Mouse (Mus musculus) E14TG2a.4 (cell line): ENCODE measurements around the gene Tmprss6.

Experiments used
- CTCF ChIP-seq: conservative IDR thresholded peaks from 2 replicates; pipeline ENCODE4 v1.5.1; 2014; ENCODE audit warnings: low read length
- POU5F1 ChIP-seq: IDR thresholded peaks from 2 replicates; pipeline ENCODE4 v1.6.1; 2014; ENCODE audit warnings: low read length, borderline replicate concordance

DNA sequence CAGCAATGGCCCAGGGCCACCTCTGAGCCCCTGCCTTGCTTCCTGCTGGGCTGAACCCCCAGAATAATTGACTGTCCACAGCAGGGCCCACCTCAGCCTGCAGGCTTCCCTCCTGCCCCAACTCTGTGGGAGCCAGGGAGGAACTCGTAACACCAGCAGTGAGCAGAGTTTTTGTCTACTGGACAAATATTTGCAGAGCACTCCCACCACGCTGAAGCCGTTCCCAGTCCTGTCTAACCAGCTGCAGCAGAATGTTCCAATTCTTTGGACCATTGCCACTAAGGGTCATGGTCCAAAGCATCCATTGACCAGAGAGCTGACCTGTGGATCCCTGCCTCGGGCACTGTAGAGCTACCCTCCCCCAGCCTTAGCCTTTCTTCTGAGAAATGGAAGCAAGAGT, 51.5 kb downstream of the Tmprss6 start:
- no peak for TF ChIP-seq POU5F1
- TF ChIP-seq CTCF = no peak
